Mouse (Mus musculus) thymus, adult 2 months (tissue): ENCODE data around the gene Crb3.

ENCODE experiments used
- CTCF ChIP-seq: fragments of 200-500 bp; IDR thresholded peaks from 2 replicates; pipeline ENCODE4 v1.5.1; 2012; ENCODE audit warnings: mild to moderate bottlenecking, control low read depth, low read length, moderate library complexity, borderline replicate concordance; ENCODE audit not compliant: control insufficient read depth, poor library complexity, insufficient read depth; ENCODE audit errors: extremely low read depth
- POLR2A ChIP-seq: fragments of 200-500 bp; IDR thresholded peaks from 2 replicates; pipeline ENCODE4 v1.6.1; 2012; ENCODE audit warnings: mild to moderate bottlenecking, low read length, control low read depth, moderate library complexity; ENCODE audit not compliant: control insufficient read depth, poor library complexity, insufficient read depth; ENCODE audit errors: extremely low read depth

- TF ChIP-seq CTCF, result no peak
- no peak for TF ChIP-seq POLR2A
Observed at GRCm38 (mm10) chr17:57062011-57062521, 3.2 kb downstream of the Crb3 start.
